Mouse (Mus musculus) erythroblast, embryonic 14.5 days (primary cell): ENCODE data around the gene Cdc14a. TPM values are rescaled to one million over a fixed set of nuclear protein-coding genes. Genes with fewer than 3 reads are reported as not detected.
A peak's percentile ranks its signal among the peaks of the same experiment; 100 is the strongest.

Source experiments
- H3K27me3 ChIP-seq: 2 replicates; pipeline ENCODE4 v1.6.1; 2012; ENCODE audit warnings: inconsistent platforms; ENCODE audit not compliant: control insufficient read depth
- H3K36me3 ChIP-seq: 2 replicates; pipeline ENCODE4 v1.6.1; 2012; ENCODE audit warnings: mild to moderate bottlenecking, inconsistent platforms; ENCODE audit not compliant: control insufficient read depth
- H3K4me1 ChIP-seq: 2 replicates; pipeline ENCODE4 v1.6.1; 2012; ENCODE audit warnings: inconsistent platforms; ENCODE audit not compliant: control insufficient read depth
- H3K4me3 ChIP-seq: replicated peaks from 2 replicates; pipeline ENCODE3; 2012; ENCODE audit warnings: moderate library complexity, mild to moderate bottlenecking, inconsistent platforms
- H3K9me3 ChIP-seq: 2 replicates; pipeline ENCODE4 v1.6.1; 2012; ENCODE audit warnings: low read length, inconsistent platforms, mixed read lengths; ENCODE audit not compliant: control insufficient read depth
- GATA1 ChIP-seq: IDR thresholded peaks from 2 replicates; pipeline ENCODE4 v1.6.1; 2012; ENCODE audit warnings: low read length, inconsistent platforms, mixed read lengths
- TAL1 ChIP-seq: IDR thresholded peaks from 3 replicates; pipeline ENCODE4 v1.6.1; 2012; ENCODE audit warnings: low read length, inconsistent platforms, mixed read lengths
- polyA plus RNA-seq: library from polyadenylated mRNA; stranded (reverse); fragments of >175 nt; gene quantifications from 2 replicates; pipeline ENCODE4 v1.2.3, GENCODE M21; 2012

Cdc14a gene
- polyA plus RNA-seq, 1 experiment, result 0.25 TPM

GRCm38 (mm10) chr3:116253077-116253531 lies 170.7 kb downstream of the Cdc14a start, which contains the start of gene Gpr88:
TSS of gene Gpr88 (minus strand) at chr3:116253503.
- Histone ChIP-seq H3K4me3 (peak within 1 kb of the TSS; percentile 12), H3K36me3 (no peaks in the 10 kb centered on the region), H3K4me1 (no peaks in the 10 kb centered on the region; the same call in 1 of the 2 replicates)

GRCm38 (mm10) chr3:116252255-116253040 lies 171.4 kb downstream of the Cdc14a start:
- Histone ChIP-seq H3K36me3 (no peaks in the 10 kb centered on the region), H3K27me3 (peaks cover 59% of the 10 kb centered on the region), H3K4me1 (no peaks in the 10 kb centered on the region; the same call in 1 of the 2 replicates), H3K9me3 (no peaks in the 10 kb centered on the region; the same call in 1 of the 2 replicates), H3K4me3 (peak overlapping the region; percentile 41)
- TF ChIP-seq GATA1 (no peak), TAL1 (no peak)

More at GRCm38 (mm10) chr3:116253077-116253531, 170.7 kb downstream of the Cdc14a start, which contains the start of gene Gpr88:
- peaks cover 59% of the 10 kb centered on the region for H3K27me3 ChIP-seq
- H3K9me3 ChIP-seq, result no peaks in the 10 kb centered on the region; the same call in 1 of the 2 replicates
- no peak for TF ChIP-seq GATA1
- TF ChIP-seq TAL1, result no peak

- Histone ChIP-seq H3K9me3 (no peaks in the 10 kb centered on the region; the same call in 1 of the 2 replicates), H3K36me3 (no peaks in the 10 kb centered on the region), H3K4me3 (peak overlapping the region; percentile 41), H3K4me1 (no peaks in the 10 kb centered on the region; the same call in 1 of the 2 replicates), H3K27me3 (peaks cover 59% of the 10 kb centered on the region)
- TF ChIP-seq GATA1, result no peak
- no peak for TF ChIP-seq TAL1
These were observed 172.2 kb downstream of the Cdc14a start for GRCm38 (mm10) chr3:116251481-116252254.

- Histone ChIP-seq H3K4me1 (no peaks in the 10 kb centered on the region; the same call in 1 of the 2 replicates), H3K9me3 (no peaks in the 10 kb centered on the region; the same call in 1 of the 2 replicates), H3K27me3 (peaks cover 50% of the 10 kb centered on the region), H3K4me3 (no peak overlapping the region), H3K36me3 (no peaks in the 10 kb centered on the region)
- TF ChIP-seq GATA1, result no peak
- TF ChIP-seq TAL1, result no peak
These were observed 174.8 kb downstream of the Cdc14a start for GRCm38 (mm10) chr3:116249026-116249425.

GRCm38 (mm10) chr3:116244476-116244875 lies 179.4 kb downstream of the Cdc14a start:
- Histone ChIP-seq H3K4me1 (no peaks in the 10 kb centered on the region), H3K9me3 (no peaks in the 10 kb centered on the region), H3K27me3 (peaks cover 6% of the 10 kb centered on the region), H3K4me3 (no peak overlapping the region), H3K36me3 (no peaks in the 10 kb centered on the region)
- TF ChIP-seq TAL1 (no peak), GATA1 (no peak)

GRCm38 (mm10) chr3:116242685-116243084 lies 181.1 kb downstream of the Cdc14a start:
- H3K9me3 ChIP-seq, result no peaks in the 10 kb centered on the region
- no peaks in the 10 kb centered on the region for H3K4me1 ChIP-seq
- H3K4me3 ChIP-seq, result no peak overlapping the region
- no peaks in the 10 kb centered on the region for H3K27me3 ChIP-seq
- H3K36me3 ChIP-seq, result no peaks in the 10 kb centered on the region
- TF ChIP-seq TAL1, result no peak
- no peak for TF ChIP-seq GATA1

GRCm38 (mm10) chr3:116237527-116237926 lies 186.3 kb downstream of the Cdc14a start:
- Histone ChIP-seq H3K4me3 (no peak overlapping the region), H3K36me3 (no peaks in the 10 kb centered on the region), H3K4me1 (no peaks in the 10 kb centered on the region), H3K27me3 (no peaks in the 10 kb centered on the region), H3K9me3 (no peaks in the 10 kb centered on the region)
- TF ChIP-seq GATA1 (no peak), TAL1 (no peak)

GRCm38 (mm10) chr3:116236856-116237255 lies 187.0 kb downstream of the Cdc14a start:
- TF ChIP-seq GATA1 (no peak), TAL1 (no peak)
- no peaks in the 10 kb centered on the region for H3K9me3 ChIP-seq
- no peaks in the 10 kb centered on the region for H3K4me1 ChIP-seq
- no peaks in the 10 kb centered on the region for H3K36me3 ChIP-seq
- H3K27me3 ChIP-seq, result no peaks in the 10 kb centered on the region
- no peak overlapping the region for H3K4me3 ChIP-seq

GRCm38 (mm10) chr3:116233515-116233914 lies 190.3 kb downstream of the Cdc14a start:
- Histone ChIP-seq H3K36me3 (no peaks in the 10 kb centered on the region), H3K4me3 (no peak overlapping the region), H3K27me3 (no peaks in the 10 kb centered on the region), H3K9me3 (no peaks in the 10 kb centered on the region), H3K4me1 (no peaks in the 10 kb centered on the region)
- no peak for TF ChIP-seq TAL1
